Mouse (Mus musculus) kidney, adult 2 months (tissue): ENCODE results near the gene Sh3rf3. TPM values are rescaled to one million over a fixed set of nuclear protein-coding genes. Genes with fewer than 3 reads are reported as not detected.

ENCODE experiments used
- DNase-seq: peaks from one replicate; pipeline ENCODE4 v3.0.0; 2021
- H3K27ac ChIP-seq: fragments of 200-500 bp; 2 replicates; pipeline ENCODE4 v1.5.1; 2012; ENCODE audit warnings: low read depth, low read length, control low read depth, inconsistent platforms; ENCODE audit not compliant: insufficient read depth
- H3K27me3 ChIP-seq: fragments of 200-500 bp; replicated peaks from 2 replicates; pipeline ENCODE4 v1.6.1; 2012; ENCODE audit warnings: mild to moderate bottlenecking, moderate library complexity, low read length, inconsistent platforms; ENCODE audit not compliant: control insufficient read depth, insufficient read depth
- H3K36me3 ChIP-seq: fragments of 200-500 bp; 2 replicates; pipeline ENCODE4 v1.6.1; 2012; ENCODE audit warnings: mild to moderate bottlenecking, moderate library complexity, low read length, inconsistent platforms; ENCODE audit not compliant: control insufficient read depth, insufficient read depth
- H3K4me1 ChIP-seq: fragments of 200-500 bp; 2 replicates; pipeline ENCODE4 v1.6.1; 2011; ENCODE audit warnings: low read length; ENCODE audit not compliant: control insufficient read depth, insufficient read depth
- H3K4me3 ChIP-seq: fragments of 200-500 bp; 2 replicates; pipeline ENCODE4 v1.5.1; 2011; ENCODE audit warnings: mild to moderate bottlenecking, low read depth, low read length, control low read depth; ENCODE audit not compliant: insufficient read depth
- CTCF ChIP-seq: fragments of 200-500 bp; conservative IDR thresholded peaks from 2 replicates; pipeline ENCODE4 v1.5.1; 2011; ENCODE audit warnings: low read depth, mild to moderate bottlenecking, control low read depth, low read length, moderate library complexity, mixed read lengths; ENCODE audit not compliant: insufficient read depth, insufficient read length
- POLR2A ChIP-seq: fragments of 200-500 bp; IDR thresholded peaks from one replicate; pipeline ENCODE4 v1.6.1; 2011; ENCODE audit warnings: low read depth, low read length, control low read depth
- WGBS: fragments of 180-500 bp; shearing (Covaris S2); methylation state at CpG from one replicate; pipeline ENCODE4 v1.1.7; 2018; 5-methylcytosine and 5-hydroxymethylcytosine counted together
- polyA plus RNA-seq: library from polyadenylated mRNA; depleted of rRNA; stranded (reverse); fragments of >200 nt; gene quantifications from 2 replicates; pipeline ENCODE4 v1.2.3, GENCODE M21; 2012

Sh3rf3 gene
- polyA plus RNA-seq, 1 experiment = 0.22 TPM

DNA sequence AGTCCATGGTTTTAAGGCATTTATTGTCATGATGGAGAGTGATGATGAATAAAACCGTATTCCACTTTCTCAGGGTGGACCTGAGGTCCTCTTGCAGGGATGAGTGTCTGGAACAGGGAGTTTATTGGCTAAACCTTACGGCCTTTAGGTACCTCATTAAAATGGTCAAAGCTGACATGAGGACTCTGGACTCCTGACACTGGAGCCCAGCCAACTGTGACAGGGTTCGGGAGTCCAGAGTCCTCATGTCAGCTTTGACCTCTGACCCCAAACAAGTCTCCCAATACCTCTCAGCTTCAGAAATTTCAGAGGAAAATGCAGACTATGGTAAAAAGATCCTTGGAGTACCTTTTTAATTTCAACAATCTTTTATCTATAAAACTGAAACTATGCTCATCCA lies 293.5 kb downstream of the Sh3rf3 start:
- no peak overlapping the region for H3K27ac ChIP-seq
- no peaks in the 10 kb centered on the region for H3K4me1 ChIP-seq
- no peak for TF ChIP-seq POLR2A
- no peak for TF ChIP-seq CTCF
- no peaks in the 10 kb centered on the region for H3K36me3 ChIP-seq
- H3K4me3 ChIP-seq = no peak overlapping the region
- 50% methylated on average over 3 of the region's 3 CpGs for WGBS
- peak; percentile 73 for DNase-seq
- no peaks in the 10 kb centered on the region for H3K27me3 ChIP-seq

DNA sequence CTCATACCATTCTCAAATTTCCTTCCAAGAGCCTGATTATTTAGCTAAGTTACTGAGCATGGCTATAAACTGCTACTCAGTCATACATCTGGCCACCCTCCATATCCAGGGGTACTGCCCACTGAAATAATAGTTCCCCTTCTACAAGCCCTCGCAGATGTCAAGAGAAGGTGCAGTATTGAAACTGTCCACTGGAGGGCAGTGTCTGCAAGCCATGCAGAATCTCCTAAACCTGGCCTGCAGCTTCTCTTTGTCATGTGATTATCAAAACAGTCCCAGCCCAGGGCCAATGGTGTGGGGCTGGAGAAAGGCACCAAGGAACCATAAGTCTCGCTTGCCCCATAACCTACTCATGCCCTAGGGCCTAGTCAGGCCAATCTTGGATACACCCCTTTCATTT lies 295.9 kb downstream of the Sh3rf3 start:
- no peaks in the 10 kb centered on the region for H3K36me3 ChIP-seq
- WGBS = 31% methylated on average over 2 of the region's 2 CpGs
- peak; percentile 86 for TF ChIP-seq CTCF
- no peak for TF ChIP-seq POLR2A
- no peaks in the 10 kb centered on the region for H3K27me3 ChIP-seq
- H3K4me3 ChIP-seq = no peak overlapping the region
- peak; percentile 63 for DNase-seq
- no peaks in the 10 kb centered on the region for H3K4me1 ChIP-seq
- H3K27ac ChIP-seq = no peak overlapping the region

DNA sequence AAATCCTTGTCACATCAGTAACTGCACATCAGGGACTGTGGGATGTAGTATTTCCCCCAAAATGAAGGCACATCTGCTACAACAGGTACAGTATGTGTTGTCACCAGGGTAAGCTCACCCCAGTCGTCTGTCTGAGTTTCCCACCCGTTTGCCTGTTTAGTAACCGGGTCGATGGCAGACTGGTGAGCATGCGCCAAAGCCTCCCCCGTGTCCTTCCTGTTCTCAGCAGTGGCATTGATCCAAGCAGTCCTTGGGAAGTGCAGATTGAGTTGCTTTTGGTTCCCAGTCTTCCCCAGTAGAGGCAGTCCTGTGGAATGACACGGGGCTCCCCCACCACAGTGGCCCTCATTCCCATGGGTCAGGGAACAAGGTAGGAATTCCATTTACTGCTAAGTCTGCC lies 297.2 kb downstream of the Sh3rf3 start:
- no peaks in the 10 kb centered on the region for H3K4me1 ChIP-seq
- no peak for TF ChIP-seq POLR2A
- no peak for TF ChIP-seq CTCF
- H3K36me3 ChIP-seq = no peaks in the 10 kb centered on the region
- H3K27ac ChIP-seq = no peak overlapping the region
- no peaks in the 10 kb centered on the region for H3K27me3 ChIP-seq
- 77% methylated on average over 7 of the region's 7 CpGs for WGBS
- no peak overlapping the region for H3K4me3 ChIP-seq
- DNase-seq = no peak

DNA sequence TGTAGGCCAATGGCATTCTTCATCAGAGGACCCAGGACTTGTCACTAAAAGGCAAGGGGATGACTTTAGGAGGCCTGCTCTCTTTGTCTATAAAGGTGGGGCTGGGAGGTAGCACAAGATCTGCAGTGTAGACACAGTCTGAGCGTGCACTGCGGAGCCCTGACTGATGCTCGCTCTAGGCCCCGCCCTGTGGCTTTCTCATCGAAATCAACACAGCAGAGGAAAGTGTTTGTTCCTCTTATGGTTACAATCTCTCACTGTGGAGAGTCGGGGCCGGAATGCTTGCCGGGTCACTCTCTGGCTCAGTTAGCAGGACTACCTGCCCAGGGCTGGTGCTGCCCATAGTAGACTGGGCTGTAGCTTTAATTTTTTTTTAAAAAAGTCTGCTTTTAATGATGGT lies 299.6 kb downstream of the Sh3rf3 start:
- no peaks in the 10 kb centered on the region for H3K27me3 ChIP-seq
- no peak overlapping the region for H3K4me3 ChIP-seq
- H3K36me3 ChIP-seq = no peaks in the 10 kb centered on the region
- no peak overlapping the region for H3K27ac ChIP-seq
- DNase-seq = no peak
- TF ChIP-seq POLR2A (no peak), CTCF (no peak)
- 91% methylated on average over 8 of the region's 8 CpGs for WGBS
- no peaks in the 10 kb centered on the region for H3K4me1 ChIP-seq

DNA sequence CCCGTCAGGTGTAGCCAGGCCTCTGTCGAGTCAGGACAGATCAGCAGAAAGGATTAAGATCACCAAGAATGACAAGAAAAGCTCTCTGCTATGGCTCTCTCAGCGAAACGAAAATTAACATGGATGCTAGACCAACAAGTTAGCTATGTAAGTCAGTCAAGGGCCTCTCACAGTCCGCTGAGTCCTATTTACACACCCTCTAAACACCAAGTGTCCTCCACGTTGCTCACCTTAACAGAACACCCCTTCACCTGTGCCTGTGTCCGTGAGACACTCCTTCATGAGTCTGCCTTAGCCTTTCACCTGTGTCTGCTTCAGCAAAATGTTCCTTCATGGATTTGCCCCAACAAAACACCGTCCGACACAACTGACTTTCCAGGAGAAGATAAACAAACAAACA lies 300.2 kb downstream of the Sh3rf3 start:
- TF ChIP-seq POLR2A (no peak), CTCF (no peak)

DNA sequence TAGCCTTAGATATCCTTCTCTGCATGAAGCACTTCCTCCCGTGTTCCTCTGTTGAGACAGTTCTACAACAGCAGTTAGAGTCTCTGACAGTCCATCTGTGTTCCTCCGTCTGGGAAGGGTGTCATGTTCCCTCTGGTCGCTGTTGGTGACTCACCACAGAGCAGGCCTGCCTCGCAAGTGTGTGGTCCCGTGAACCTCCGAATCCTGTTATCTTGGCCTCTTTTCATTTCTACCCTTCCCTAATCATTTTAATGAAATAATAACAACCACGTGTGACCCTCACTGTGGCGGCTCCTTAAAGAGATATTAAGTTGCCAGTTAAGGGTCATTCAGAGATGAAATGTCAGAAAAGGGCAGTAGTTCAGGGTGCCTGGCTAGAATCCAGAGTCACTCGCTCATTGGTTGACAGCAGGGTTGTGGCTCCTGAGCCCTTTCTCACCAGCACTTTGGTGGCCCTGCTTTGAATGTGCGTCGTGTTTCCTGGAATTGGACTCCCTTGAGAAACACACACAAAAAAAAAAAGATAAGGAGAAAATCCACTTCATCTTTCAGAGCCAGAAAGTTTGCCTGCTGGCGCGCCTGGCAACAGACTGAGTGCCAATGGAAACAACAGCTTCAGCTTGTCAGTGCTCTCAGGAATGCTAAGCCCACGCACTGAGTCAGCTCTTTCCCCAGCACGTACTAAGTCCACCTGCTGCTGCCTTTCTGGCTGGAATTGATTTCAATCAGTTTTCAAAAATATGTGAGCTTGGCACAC lies 301.6 kb downstream of the Sh3rf3 start:
- peak; percentile 46 for DNase-seq
- Histone ChIP-seq H3K4me1 (no peaks in the 10 kb centered on the region), H3K27ac (no peak overlapping the region), H3K4me3 (no peak overlapping the region), H3K36me3 (no peaks in the 10 kb centered on the region), H3K27me3 (no peaks in the 10 kb centered on the region)
- WGBS = 39% methylated on average over 15 of the region's 15 CpGs
- TF ChIP-seq CTCF = no peak
- no peak for TF ChIP-seq POLR2A

More for the DNA sequence above, 300.2 kb downstream of the Sh3rf3 start:
- H3K36me3 ChIP-seq = no peaks in the 10 kb centered on the region
- no peak overlapping the region for H3K4me3 ChIP-seq
- DNase-seq = no peak
- H3K27me3 ChIP-seq = no peaks in the 10 kb centered on the region
- H3K27ac ChIP-seq = no peak overlapping the region
- H3K4me1 ChIP-seq = no peaks in the 10 kb centered on the region
- 92% methylated on average over 9 of the region's 9 CpGs for WGBS

DNA sequence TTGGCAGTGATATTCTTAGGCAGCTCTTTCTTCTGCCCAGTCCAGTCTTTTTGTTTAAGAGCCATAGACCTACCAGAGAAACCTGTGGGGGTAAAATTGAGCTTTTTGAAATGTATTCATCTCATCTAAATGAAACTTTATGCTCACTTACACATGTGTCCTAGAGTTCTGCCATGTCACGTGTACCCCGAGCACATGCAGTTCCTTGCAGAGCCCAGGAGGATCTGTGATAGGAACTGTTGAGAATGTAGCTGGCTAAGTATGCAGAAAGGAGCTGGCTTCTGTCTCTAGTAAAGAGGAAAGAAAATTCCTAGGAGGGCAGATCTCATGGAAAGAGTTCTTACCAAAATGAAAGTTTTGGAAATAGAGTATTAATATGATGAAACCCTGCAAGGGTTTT lies 302.5 kb downstream of the Sh3rf3 start:
- Histone ChIP-seq H3K4me1 (no peaks in the 10 kb centered on the region), H3K27me3 (no peaks in the 10 kb centered on the region), H3K27ac (no peak overlapping the region), H3K36me3 (no peaks in the 10 kb centered on the region), H3K4me3 (no peak overlapping the region)
- no peak for DNase-seq
- WGBS = 91% methylated on average over 2 of the region's 2 CpGs
- TF ChIP-seq CTCF (no peak), POLR2A (no peak)
